Mouse (Mus musculus): Measurements from ENCODE around the gene Mapre3.
A peak's percentile ranks its signal among the peaks of the same experiment; 100 is the strongest.

The Mapre3 gene

GRCm38 (mm10) chr5:30824124-30824988 lies 9.9 kb downstream of the Mapre3 start:
- no peak for DNase-seq (ENCODE audit: extremely low read depth, low read depth, low spot score)

- no peak for DNase-seq (ENCODE audit: extremely low read depth, low read depth, low spot score)
Observed at GRCm38 (mm10) chr5:30825166-30825565, 10.7 kb downstream of the Mapre3 start.

- DNase-seq (ENCODE audit: extremely low read depth, low read depth, low spot score): no peak
Observed at GRCm38 (mm10) chr5:30825821-30826220, 11.4 kb downstream of the Mapre3 start.

- peak; percentile 25 for DNase-seq (ENCODE audit: extremely low read depth, low read depth, low spot score)
Observed at GRCm38 (mm10) chr5:30833416-30833815, 19.0 kb downstream of the Mapre3 start.

GRCm38 (mm10) chr5:30839731-30840130 lies 25.3 kb downstream of the Mapre3 start:
- no peak for DNase-seq (ENCODE audit: extremely low read depth, low read depth, low spot score)

GRCm38 (mm10) chr5:30841896-30842295 lies 27.5 kb downstream of the Mapre3 start:
- DNase-seq (ENCODE audit: extremely low read depth, low read depth, low spot score): no peak

- DNase-seq (ENCODE audit: extremely low read depth, low read depth, low spot score): no peak
Observed at GRCm38 (mm10) chr5:30849891-30850555, 35.6 kb downstream of the Mapre3 start.

- DNase-seq (ENCODE audit: extremely low read depth, low read depth, low spot score): no peak
Observed at GRCm38 (mm10) chr5:30850556-30850925, 36.1 kb downstream of the Mapre3 start.

GRCm38 (mm10) chr5:30853522-30853921 lies 39.1 kb downstream of the Mapre3 start:
- no peak for DNase-seq (ENCODE audit: extremely low read depth, low read depth, low spot score)

GRCm38 (mm10) chr5:30855674-30856073 lies 41.2 kb downstream of the Mapre3 start:
- no peak for DNase-seq (ENCODE audit: extremely low read depth, low read depth, low spot score)

- no peak for DNase-seq (ENCODE audit: extremely low read depth, low read depth, low spot score)
Observed at GRCm38 (mm10) chr5:30856124-30856523, 41.7 kb downstream of the Mapre3 start.

- no peak for DNase-seq (ENCODE audit: extremely low read depth, low read depth, low spot score)
Observed at GRCm38 (mm10) chr5:30863852-30864251, 49.4 kb downstream of the Mapre3 start.

GRCm38 (mm10) chr5:30864322-30864721 lies 49.9 kb downstream of the Mapre3 start:
- no peak for DNase-seq (ENCODE audit: extremely low read depth, low read depth, low spot score)

- no peak for DNase-seq (ENCODE audit: extremely low read depth, low read depth, low spot score)
Observed at GRCm38 (mm10) chr5:30866871-30867270, 52.4 kb downstream of the Mapre3 start.

GRCm38 (mm10) chr5:30867712-30868111 lies 53.3 kb downstream of the Mapre3 start, which contains the start of gene Tmem214:
TSS of gene Tmem214 (plus strand) at chr5:30868012.
- no peak for DNase-seq (ENCODE audit: extremely low read depth, low read depth, low spot score)

GRCm38 (mm10) chr5:30868981-30869380 lies 54.5 kb downstream of the Mapre3 start:
- DNase-seq (ENCODE audit: extremely low read depth, low read depth, low spot score): no peak

- DNase-seq (ENCODE audit: extremely low read depth, low read depth, low spot score): no peak
Observed at GRCm38 (mm10) chr5:30869405-30870130, 55.1 kb downstream of the Mapre3 start.

GRCm38 (mm10) chr5:30870131-30870406 lies 55.6 kb downstream of the Mapre3 start:
- DNase-seq (ENCODE audit: extremely low read depth, low read depth, low spot score): no peak

GRCm38 (mm10) chr5:30872574-30872973 lies 58.1 kb downstream of the Mapre3 start:
- DNase-seq (ENCODE audit: extremely low read depth, low read depth, low spot score): no peak

- DNase-seq (ENCODE audit: extremely low read depth, low read depth, low spot score): no peak
Observed at GRCm38 (mm10) chr5:30874365-30874764, 59.9 kb downstream of the Mapre3 start.

- DNase-seq (ENCODE audit: extremely low read depth, low read depth, low spot score): no peak
Observed at GRCm38 (mm10) chr5:30878616-30879015, 64.2 kb downstream of the Mapre3 start.
